Mouse (Mus musculus) midbrain, postnatal 0 days (tissue): ENCODE data around the gene Pik3ca. TPM values are rescaled to one million over a fixed set of nuclear protein-coding genes. Genes with fewer than 3 reads are reported as not detected.

ENCODE experiments used
- ATAC-seq: fragments of 200-750 bp; cut with Nextera tagmentation; 2 replicates; pipeline ENCODE4 v1.8.0; 2017; ENCODE audit warnings: moderate number of reproducible peaks, mild to moderate bottlenecking, moderate TSS enrichment, moderate library complexity; ENCODE audit not compliant: low FRiP score
- DNase-seq: peaks from one replicate; pipeline ENCODE4 v3.0.0-alpha.2; 2015; ENCODE audit warnings: low spot score
- H3K27ac ChIP-seq: fragments of 300-500 bp; sonication (generic); 2 replicates; pipeline ENCODE4 v1.5.1; 2014; ENCODE audit warnings: low read depth, mild to moderate bottlenecking, low read length, mixed read lengths
- H3K27me3 ChIP-seq: fragments of 300-500 bp; sonication (generic); 2 replicates; pipeline ENCODE4 v1.6.1; 2014; ENCODE audit warnings: low read length, control low read depth, mixed read lengths; ENCODE audit not compliant: insufficient read depth
- H3K36me3 ChIP-seq: fragments of 300-500 bp; sonication (generic); 2 replicates; pipeline ENCODE4 v1.6.1; 2014; ENCODE audit warnings: low read length, control low read depth, mixed read lengths; ENCODE audit not compliant: insufficient read depth
- H3K4me1 ChIP-seq: fragments of 300-500 bp; sonication (generic); 2 replicates; pipeline ENCODE4 v1.6.1; 2014; ENCODE audit warnings: mild to moderate bottlenecking, control low read depth, antibody characterized with exemption, low read length, mixed read lengths; ENCODE audit not compliant: insufficient read depth
- H3K4me2 ChIP-seq: fragments of 300-500 bp; sonication (generic); 2 replicates; pipeline ENCODE4 v1.6.1; 2014; ENCODE audit warnings: low read depth, mild to moderate bottlenecking, low read length, mixed read lengths; ENCODE audit not compliant: poor library complexity, severe bottlenecking
- H3K4me3 ChIP-seq: fragments of 300-500 bp; sonication (generic); 2 replicates; pipeline ENCODE4 v1.5.1; 2014; ENCODE audit warnings: low read depth, mild to moderate bottlenecking, low read length, moderate library complexity
- H3K9ac ChIP-seq: fragments of 300-500 bp; sonication (generic); replicated peaks from 2 replicates; pipeline ENCODE4 v1.6.1; 2014; ENCODE audit warnings: mild to moderate bottlenecking, low read length, moderate library complexity, mixed read lengths; ENCODE audit not compliant: poor library complexity, severe bottlenecking
- H3K9me3 ChIP-seq: fragments of 300-500 bp; sonication (generic); 2 replicates; pipeline ENCODE4 v1.6.1; 2016; ENCODE audit warnings: low read length, control low read depth
- CTCF ChIP-seq: IDR thresholded peaks from 2 replicates; pipeline ENCODE4 v1.5.1; 2016; ENCODE audit warnings: antibody characterized with exemption, mild to moderate bottlenecking
- WGBS: fragments of 180-500 bp; shearing (Covaris S2); extraction: QIAGEN DNeasy Blood & Tissue Kit; methylation state at CpG from one replicate; pipeline ENCODE4 v1.1.7; 2014; 5-methylcytosine and 5-hydroxymethylcytosine counted together
- polyA plus RNA-seq: library from polyadenylated mRNA; unstranded; fragments of >200 nt; fragmentation: Nextera tagmentation; extraction: Ambion mirVana; gene quantifications from 2 replicates; pipeline ENCODE4 v1.2.1, GENCODE M21; 2015
- total RNA-seq: library from RNA; depleted of rRNA; stranded (reverse); fragments of >200 nt; gene quantifications from 2 replicates; pipeline ENCODE4 v1.2.3, GENCODE M21; 2014

The Pik3ca gene
- total and polyA plus RNA-seq, 2 experiments from 2014 or later = 10.2 to 43.3 TPM

DNA sequence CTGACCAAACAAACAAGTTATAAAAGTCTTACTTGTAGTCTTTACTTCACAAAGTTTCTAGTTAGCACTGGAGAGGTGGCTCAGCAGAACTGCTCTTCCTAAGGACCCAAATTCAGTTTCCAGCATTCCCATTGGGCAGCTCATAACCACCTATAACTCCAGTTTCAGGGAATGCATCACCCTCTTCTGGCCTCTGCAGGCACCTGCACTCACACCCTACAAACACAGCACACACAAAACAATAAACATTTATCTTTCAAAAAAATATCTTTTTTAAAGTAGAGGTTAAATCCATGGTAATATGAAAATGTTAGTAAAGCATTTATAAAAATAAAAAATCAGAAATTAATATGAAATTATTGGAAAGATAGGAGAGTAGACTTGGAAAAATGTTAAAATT lies 44.2 kb downstream of the Pik3ca start:
- ATAC-seq (no peak), DNase-seq (no peak)
- H3K4me1 ChIP-seq = no peaks in the 10 kb centered on the region
- H3K36me3 ChIP-seq = peaks cover 37% of the 10 kb centered on the region
- no peak overlapping the region for H3K9ac ChIP-seq
- no peaks in the 10 kb centered on the region for H3K27me3 ChIP-seq
- no peak; the same call in 1 of the 2 replicates for TF ChIP-seq CTCF
- no peak overlapping the region for H3K4me2 ChIP-seq
- H3K4me3 ChIP-seq = no peak overlapping the region
- no peaks in the 10 kb centered on the region for H3K9me3 ChIP-seq
- no peak overlapping the region for H3K27ac ChIP-seq

DNA sequence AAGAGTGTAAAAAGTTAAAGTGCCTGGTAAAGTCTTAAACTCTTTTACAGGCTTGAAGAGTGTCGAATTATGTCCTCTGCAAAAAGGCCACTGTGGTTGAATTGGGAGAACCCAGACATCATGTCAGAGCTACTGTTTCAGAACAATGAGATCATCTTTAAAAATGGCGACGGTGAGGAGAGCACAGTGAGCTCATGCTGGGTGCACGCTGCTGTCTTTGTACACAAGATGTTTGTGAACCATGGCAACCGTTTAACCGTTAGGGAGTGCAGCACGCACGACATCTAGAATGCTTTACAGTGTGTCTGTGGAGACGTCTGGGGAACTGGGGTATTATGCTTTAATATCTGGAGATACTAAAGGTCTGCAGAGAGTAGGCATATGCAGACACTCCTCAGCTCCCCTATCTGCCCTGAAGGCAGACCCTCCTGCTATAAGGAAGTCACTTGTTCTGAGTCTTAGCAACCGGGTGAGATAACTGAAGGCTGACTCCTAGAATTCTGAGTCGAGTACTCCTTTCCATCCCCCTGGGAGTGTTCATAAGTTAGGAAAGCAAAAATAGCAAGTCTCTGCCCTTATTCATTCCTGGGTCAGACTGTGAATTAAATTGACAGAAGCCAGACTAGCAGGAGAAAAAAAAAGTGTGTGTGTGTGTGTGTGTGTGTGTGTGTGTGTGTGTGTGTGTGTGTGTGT lies 57.0 kb downstream of the Pik3ca start:
- no peaks in the 10 kb centered on the region for H3K9me3 ChIP-seq
- TF ChIP-seq CTCF = no peak
- peaks cover 40% of the 10 kb centered on the region for H3K36me3 ChIP-seq
- ATAC-seq = peak; percentile 68; the same call in 1 of the 2 replicates
- DNase-seq = peak; percentile 51
- WGBS = 61% methylated on average over 11 of the region's 11 CpGs
- H3K4me1 ChIP-seq = no peaks in the 10 kb centered on the region
- no peak overlapping the region for H3K27ac ChIP-seq
- no peaks in the 10 kb centered on the region for H3K27me3 ChIP-seq
- H3K4me2 ChIP-seq = no peak overlapping the region
- no peak overlapping the region for H3K9ac ChIP-seq
- no peak overlapping the region for H3K4me3 ChIP-seq

GRCm38 (mm10) chr3:32459777-32460176 lies 62.3 kb downstream of the Pik3ca start:
- H3K27me3 ChIP-seq = no peaks in the 10 kb centered on the region
- no peaks in the 10 kb centered on the region for H3K4me1 ChIP-seq
- no peaks in the 10 kb centered on the region for H3K9me3 ChIP-seq
- H3K36me3 ChIP-seq = peaks cover 31% of the 10 kb centered on the region
- H3K4me2 ChIP-seq = no peak overlapping the region
- no peak overlapping the region for H3K9ac ChIP-seq
- 65% methylated on average over 4 of the region's 4 CpGs for WGBS
- H3K4me3 ChIP-seq = no peak overlapping the region
- TF ChIP-seq CTCF = peak; percentile 70
- no peak overlapping the region for H3K27ac ChIP-seq
- ATAC-seq = 0 out of 2 replicates have a peak, but pooled peaks have one; percentile 49
- DNase-seq = peak; percentile 46

DNA sequence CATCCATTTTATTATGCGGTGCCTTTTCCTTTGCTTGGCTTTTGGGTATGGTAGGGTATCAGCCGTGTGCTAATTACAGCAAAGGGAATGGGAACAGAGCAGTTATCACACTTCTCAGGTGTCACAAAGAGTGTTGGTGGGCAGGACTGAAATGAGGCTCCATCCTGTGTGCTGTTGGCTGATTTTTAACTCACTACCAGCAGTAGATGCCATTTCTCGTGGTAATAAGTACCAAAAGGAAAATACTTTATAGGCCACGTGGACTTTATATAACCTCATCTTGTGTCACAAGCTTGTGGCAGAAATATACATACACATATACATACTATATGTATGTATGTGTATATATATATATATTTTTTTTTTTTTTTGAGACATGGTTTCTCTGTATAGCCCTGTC lies 69.8 kb downstream of the Pik3ca start:
- H3K4me3 ChIP-seq = no peak overlapping the region
- H3K27ac ChIP-seq = no peak overlapping the region
- no peak overlapping the region for H3K9ac ChIP-seq
- no peak overlapping the region for H3K4me2 ChIP-seq
- no peak for DNase-seq
- no peaks in the 10 kb centered on the region for H3K4me1 ChIP-seq
- no peak for ATAC-seq
- 98% methylated on average over 4 of the region's 4 CpGs for WGBS
- H3K9me3 ChIP-seq = no peaks in the 10 kb centered on the region
- no peak for TF ChIP-seq CTCF
- no peaks in the 10 kb centered on the region for H3K27me3 ChIP-seq
- H3K36me3 ChIP-seq = peaks cover 10% of the 10 kb centered on the region; the same call in 1 of the 2 replicates

DNA sequence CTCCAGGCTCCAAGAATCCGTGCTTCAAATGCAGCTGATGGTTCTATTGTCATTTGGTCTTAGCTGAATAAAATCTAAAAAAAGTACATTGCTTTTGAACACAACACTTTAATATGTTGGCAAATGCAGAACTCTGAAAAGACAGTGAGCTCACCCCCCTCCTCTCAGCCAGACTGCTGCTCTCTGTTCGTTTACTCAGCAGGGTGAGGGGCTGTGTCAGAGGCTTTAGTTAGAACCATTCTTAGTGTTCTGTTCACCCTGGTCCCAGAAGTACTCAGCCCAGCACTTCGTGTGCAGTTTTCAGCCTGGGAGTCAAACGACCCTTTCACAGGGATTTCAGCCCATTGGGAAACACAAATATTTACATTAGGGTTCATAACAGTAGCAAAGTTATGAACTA lies 70.9 kb downstream of the Pik3ca start:
- H3K27ac ChIP-seq = no peak overlapping the region
- DNase-seq = no peak
- H3K4me1 ChIP-seq = no peaks in the 10 kb centered on the region
- no peaks in the 10 kb centered on the region for H3K27me3 ChIP-seq
- no peak for TF ChIP-seq CTCF
- H3K9ac ChIP-seq = no peak overlapping the region
- H3K9me3 ChIP-seq = no peaks in the 10 kb centered on the region
- no peak overlapping the region for H3K4me2 ChIP-seq
- H3K4me3 ChIP-seq = no peak overlapping the region
- 75% methylated on average over 4 of the region's 4 CpGs for WGBS
- ATAC-seq = no peak
- peaks cover 5% of the 10 kb centered on the region; the same call in 1 of the 2 replicates for H3K36me3 ChIP-seq

GRCm38 (mm10) chr3:32470449-32470848 lies 73.0 kb downstream of the Pik3ca start:
- no peaks in the 10 kb centered on the region for H3K36me3 ChIP-seq
- H3K4me2 ChIP-seq = no peak overlapping the region
- 72% methylated on average over 7 of the region's 7 CpGs for WGBS
- H3K4me1 ChIP-seq = no peaks in the 10 kb centered on the region
- no peaks in the 10 kb centered on the region for H3K9me3 ChIP-seq
- no peak overlapping the region for H3K4me3 ChIP-seq
- H3K9ac ChIP-seq = no peak overlapping the region
- no peak overlapping the region for H3K27ac ChIP-seq
- TF ChIP-seq CTCF = no peak
- ATAC-seq (no peak), DNase-seq (no peak)
- H3K27me3 ChIP-seq = no peaks in the 10 kb centered on the region
